Mouse (Mus musculus): ENCODE data around the gene Sh2b3. TPM values are rescaled to one million over a fixed set of nuclear protein-coding genes. Genes with fewer than 3 reads are reported as not detected.

The Sh2b3 gene
- polyA plus RNA-seq, 1 experiment from 2014 or later: 14.7 TPM

DNA sequence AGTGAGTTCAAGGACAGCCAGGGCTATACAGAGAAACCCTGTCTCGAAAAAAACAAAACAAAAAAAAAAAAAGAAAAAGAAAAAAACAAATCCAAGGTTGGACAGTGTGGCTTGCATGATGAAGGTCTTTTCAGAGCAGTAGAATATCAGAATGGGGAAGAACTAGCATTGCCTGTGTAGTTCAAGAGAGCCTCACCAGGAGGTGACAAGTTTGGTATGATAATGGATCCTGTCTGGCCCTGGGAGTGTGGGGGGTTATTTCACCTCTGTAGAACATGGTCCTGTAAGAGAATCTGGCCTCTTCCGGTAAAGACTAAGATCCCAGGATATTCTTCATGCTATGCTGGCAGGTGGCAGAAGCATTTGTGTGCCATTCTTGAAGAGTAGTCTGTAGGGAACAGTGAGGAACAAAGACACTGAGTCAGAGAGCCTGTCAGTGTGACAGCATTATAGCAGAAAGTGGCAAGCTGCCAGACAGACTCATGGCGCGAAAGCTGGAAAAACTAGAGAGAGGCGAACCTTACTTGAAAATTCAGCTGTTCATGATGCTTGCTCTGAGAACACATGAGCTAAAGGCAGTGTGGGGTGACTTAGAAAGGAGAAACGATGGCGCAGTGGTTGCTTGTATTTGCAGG is 58.8 kb downstream of the Sh2b3 start:
- Histone ChIP-seq H3K9me3 (no peaks in the 10 kb centered on the region), H3K4me3 (no peak overlapping the region), H3K9ac (no peak overlapping the region), H3K27ac (replicated peaks) (no peak overlapping the region), H3K36me3 (peaks cover 94% of the 10 kb centered on the region), H3K4me2 (no peak overlapping the region), H3K27me3 (replicated peaks) (no peaks in the 10 kb centered on the region), H3K4me1 (no peaks in the 10 kb centered on the region)
- ATAC-seq (ENCODE audit: extremely low read depth, insufficient number of reproducible peaks, low FRiP score, low TSS enrichment): no peak
- WGBS: 72% methylated on average over 7 of the region's 7 CpGs

DNA sequence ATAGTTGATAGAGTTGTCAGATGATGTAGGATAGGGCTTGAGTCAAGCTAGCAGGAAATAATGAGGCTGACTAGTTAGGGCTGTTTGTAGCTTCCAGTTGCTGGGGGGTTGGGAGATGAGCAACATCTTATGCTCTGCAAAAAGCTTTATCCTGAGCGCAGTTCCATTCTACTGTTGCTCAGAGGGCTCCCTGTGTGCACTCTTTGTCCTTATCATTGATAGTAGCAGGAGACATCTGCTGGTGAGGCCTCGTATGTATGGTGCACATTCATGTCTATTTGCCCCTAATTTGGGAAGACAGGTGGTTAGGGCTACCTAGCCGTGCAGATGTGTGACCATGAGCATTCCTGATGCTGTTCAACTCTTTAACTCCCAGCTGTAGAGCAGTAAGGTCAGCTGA is 65.8 kb downstream of the Sh2b3 start:
- Histone ChIP-seq H3K27ac (replicated peaks) (no peak overlapping the region), H3K9me3 (no peaks in the 10 kb centered on the region), H3K9ac (no peak overlapping the region), H3K4me3 (no peak overlapping the region), H3K36me3 (peaks cover 79% of the 10 kb centered on the region), H3K4me2 (no peak overlapping the region), H3K27me3 (replicated peaks) (no peaks in the 10 kb centered on the region), H3K4me1 (peaks cover 7% of the 10 kb centered on the region)
- no peak for ATAC-seq (ENCODE audit: extremely low read depth, insufficient number of reproducible peaks, low FRiP score, low TSS enrichment)
- WGBS: 78% methylated on average over 3 of the region's 3 CpGs

DNA sequence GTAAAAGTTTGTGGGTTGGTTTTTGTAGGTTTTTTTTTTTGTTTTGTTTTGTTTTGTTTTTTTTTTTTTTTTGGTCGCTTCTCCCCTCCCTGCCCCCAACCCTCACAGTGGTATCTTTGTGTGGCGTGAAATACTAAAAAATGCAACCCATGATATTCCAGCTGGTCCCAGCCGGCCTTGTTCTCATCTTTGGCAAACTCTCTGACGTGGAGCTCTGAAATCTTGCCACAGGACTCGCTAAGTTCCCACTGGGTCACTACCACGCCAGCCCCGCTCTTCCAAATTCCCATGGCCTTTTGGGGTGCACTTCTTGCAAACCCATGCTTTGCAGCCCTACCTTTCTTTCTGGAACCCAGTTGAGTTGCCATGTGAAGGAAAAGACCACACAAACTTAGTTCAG is 67.6 kb downstream of the Sh2b3 start:
- H3K27me3 ChIP-seq (replicated peaks): no peaks in the 10 kb centered on the region
- H3K4me2 ChIP-seq: no peak overlapping the region
- H3K4me1 ChIP-seq: peaks cover 11% of the 10 kb centered on the region
- H3K9me3 ChIP-seq: no peaks in the 10 kb centered on the region
- no peak overlapping the region for H3K27ac ChIP-seq (replicated peaks)
- no peak overlapping the region for H3K9ac ChIP-seq
- no peak overlapping the region for H3K4me3 ChIP-seq
- WGBS: 83% methylated on average over 7 of the region's 7 CpGs
- peaks cover 77% of the 10 kb centered on the region for H3K36me3 ChIP-seq
- ATAC-seq (ENCODE audit: extremely low read depth, insufficient number of reproducible peaks, low FRiP score, low TSS enrichment): no peak

DNA sequence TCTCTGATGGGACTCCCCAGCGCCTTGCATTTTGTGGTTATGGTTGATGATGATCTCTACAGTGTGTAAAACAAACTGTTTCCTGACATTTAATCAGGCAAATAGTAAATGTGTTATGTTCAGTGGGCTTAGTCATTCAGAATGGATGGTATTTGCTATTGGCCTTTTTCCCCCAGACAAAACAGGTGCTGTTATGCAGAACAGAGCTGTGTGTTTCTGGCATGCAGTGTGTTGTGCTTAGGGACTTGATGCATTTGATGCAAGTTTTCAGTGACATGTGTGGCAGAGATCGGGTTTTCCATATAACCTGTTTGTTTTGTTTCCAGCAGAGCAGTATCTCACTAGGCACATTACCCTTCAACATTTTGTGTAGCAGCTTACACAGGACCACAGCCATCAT is 69.9 kb downstream of the Sh2b3 start:
- H3K4me1 ChIP-seq: peaks cover 17% of the 10 kb centered on the region
- no peak overlapping the region for H3K27ac ChIP-seq (replicated peaks)
- ATAC-seq (ENCODE audit: extremely low read depth, insufficient number of reproducible peaks, low FRiP score, low TSS enrichment): no peak
- 89% methylated on average over 2 of the region's 2 CpGs for WGBS
- H3K36me3 ChIP-seq: peaks cover 74% of the 10 kb centered on the region
- H3K27me3 ChIP-seq (replicated peaks): no peaks in the 10 kb centered on the region
- no peaks in the 10 kb centered on the region for H3K9me3 ChIP-seq
- H3K4me2 ChIP-seq: no peak overlapping the region
- H3K9ac ChIP-seq: no peak overlapping the region
- no peak overlapping the region for H3K4me3 ChIP-seq

DNA sequence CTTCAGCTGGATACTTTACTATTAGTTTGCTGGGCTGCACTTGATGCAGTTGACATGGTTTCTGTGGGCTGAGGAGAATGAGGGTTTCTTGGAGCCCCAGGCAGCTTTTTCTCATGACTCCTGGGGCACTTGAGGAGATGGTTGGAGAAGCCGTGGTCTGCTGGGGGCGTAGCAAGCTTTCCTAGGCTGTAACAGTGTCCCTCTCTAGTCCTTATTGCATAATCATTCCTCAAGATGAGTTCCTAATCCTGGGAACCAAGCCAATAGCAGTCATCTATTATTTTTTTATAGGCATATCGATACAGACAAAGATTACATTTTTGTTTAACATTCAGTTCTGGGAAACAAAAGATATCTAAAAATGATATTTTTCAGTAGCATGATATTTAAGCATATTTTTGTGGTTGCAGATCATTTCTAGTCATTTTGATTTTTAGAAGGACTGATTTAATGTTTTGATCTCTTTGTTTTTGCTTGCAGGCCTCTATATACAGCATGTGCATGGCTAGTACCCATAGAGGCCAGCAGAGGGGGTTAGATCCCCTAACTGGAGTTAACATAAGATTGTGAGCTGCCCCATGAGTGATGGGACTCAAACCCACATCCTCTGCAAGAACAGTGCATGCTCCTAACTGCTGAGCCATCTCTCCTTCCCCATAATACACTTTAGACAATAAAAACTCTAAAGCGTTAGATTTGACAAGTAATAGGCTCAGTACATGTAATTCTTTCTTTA is 71.2 kb downstream of the Sh2b3 start:
- Histone ChIP-seq H3K36me3 (peaks cover 69% of the 10 kb centered on the region), H3K9me3 (no peaks in the 10 kb centered on the region), H3K27ac (replicated peaks) (no peak overlapping the region), H3K9ac (no peak overlapping the region), H3K4me3 (no peak overlapping the region), H3K4me2 (no peak overlapping the region), H3K27me3 (replicated peaks) (no peaks in the 10 kb centered on the region), H3K4me1 (peaks cover 17% of the 10 kb centered on the region)
- WGBS: 93% methylated on average over 4 of the region's 4 CpGs
- no peak for ATAC-seq (ENCODE audit: extremely low read depth, insufficient number of reproducible peaks, low FRiP score, low TSS enrichment)

Small RNA genes lying within 50 kb of the gene (microRNA-seq; reads per million reads assigned to microRNA genes)
- gene Mir7031: not detected

Other genes with a start within 250 kb of the Sh2b3 start
- gene Aldh2, start 243.8 kb downstream of the Sh2b3 start, polyA plus RNA-seq (2015; fragmentation: Nextera tagmentation; extraction: Ambion mirVana): 70.7 and 71.8 TPM in 2 replicates
- 5.1 and 6.8 TPM in 2 replicates for gene Acad12, start 218.7 kb downstream of the Sh2b3 start, polyA plus RNA-seq (2015; fragmentation: Nextera tagmentation; extraction: Ambion mirVana)
- 1.7 TPM in 2 replicates for gene Acad10, start 177.1 kb downstream of the Sh2b3 start, polyA plus RNA-seq (2015; fragmentation: Nextera tagmentation; extraction: Ambion mirVana)
- gene Brap, start 177.1 kb downstream of the Sh2b3 start, polyA plus RNA-seq (2015; fragmentation: Nextera tagmentation; extraction: Ambion mirVana): 24.4 and 25.0 TPM in 2 replicates
- 35.4 and 39.6 TPM in 2 replicates for gene Atxn2, start 126.3 kb downstream of the Sh2b3 start, polyA plus RNA-seq (2015; fragmentation: Nextera tagmentation; extraction: Ambion mirVana)
- gene Pheta1, start 11.3 kb upstream of the Sh2b3 start, polyA plus RNA-seq (2015; fragmentation: Nextera tagmentation; extraction: Ambion mirVana): 14.9 and 17.2 TPM in 2 replicates
- gene Cux2, start 212.5 kb upstream of the Sh2b3 start, polyA plus RNA-seq (2015; fragmentation: Nextera tagmentation; extraction: Ambion mirVana): 4.5 and 4.8 TPM in 2 replicates